In genomic region chr17:83514213-83514701, GRCm38 (mm10) we compare ENCODE assay signal across 8 mouse cellular contexts. TPM values are rescaled to one million over a fixed set of nuclear protein-coding genes. Genes with fewer than 3 reads are reported as not detected.
DNase-seq lines count a peak whose midpoint lies in the region; ATAC-seq lines count a peak whose summit lies in the region.

No protein-coding gene starts in this region.

- peak; percentile 89 for DNase-seq in MEL-GATA-1-ER (ENCODE audit: extremely low read depth, low read depth)
- DNase-seq in cerebellum, adult 8-10 months: peak; percentile 92
- DNase-seq in forelimb bud, embryonic 11.5 days (ENCODE audit: low read depth, low spot score): peak; percentile 91
- peak; percentile 85 for DNase-seq in layer of hippocampus, adult 9-10 months (ENCODE audit: low spot score)
- peak; percentile 82 for DNase-seq in ovary, postnatal 10 days (ENCODE audit: low spot score)
- DNase-seq in thymus, postnatal 10 days (ENCODE audit: low spot score in 2 of 2): peak; percentile 81 to 88

- H3K27me3 ChIP-seq in lung, embryonic 16.5 days (ENCODE audit: control insufficient read depth, insufficient read depth, low read depth, low read length): no peaks in the 10 kb centered on the region

- H3K36me3 ChIP-seq in lung, embryonic 16.5 days (ENCODE audit: control insufficient read depth, insufficient read depth, low read length): no peaks in the 10 kb centered on the region

- peak overlapping the region; percentile 93 for H3K4me3 ChIP-seq in lung, embryonic 16.5 days (ENCODE audit: low read length)

- ATAC-seq in hematopoietic stem cell, adult 5-6 weeks (replicated peaks in 1 of 2; ENCODE audit: insufficient read depth in 1 of 2, low FRiP score in 2 of 2, low TSS enrichment in 1 of 2, low read depth in 1 of 2, poor library complexity in 2 of 2, severe bottlenecking in 2 of 2): peak; percentile 93 to 98
- ATAC-seq in lung, embryonic 16.5 days (ENCODE audit: low read depth): peak; percentile 99

- no peaks in the 10 kb centered on the region for H3K9me3 ChIP-seq in lung, embryonic 16.5 days (ENCODE audit: control insufficient read depth, low read length)

- H3K9ac ChIP-seq in lung, embryonic 16.5 days (ENCODE audit: low read length): peak overlapping the region; percentile 86

- peak overlapping the region; percentile 87 for H3K4me2 ChIP-seq in lung, embryonic 16.5 days (ENCODE audit: low read depth, low read length)

- under 1% methylated on average over 33 of the region's 33 CpGs for whole genome bisulfite sequencing in lung, embryonic 16.5 days

- peak overlapping the region; percentile 81 for H3K27ac ChIP-seq in lung, embryonic 16.5 days (ENCODE audit: low read length)

- peaks cover 14% of the 10 kb centered on the region for H3K4me1 ChIP-seq in lung, embryonic 16.5 days (replicated peaks; ENCODE audit: control insufficient read depth, insufficient read depth, low read length)

RNA-seq across cellular contexts. Expression of gene Cox7a2l, which starts 2.9 kb away (rescaled TPM):
- total RNA-seq in hematopoietic stem cell, adult 5-6 weeks (2017): 243 and 458 TPM in 2 replicates
- polyA plus RNA-seq in lung, embryonic 16.5 days (2015; fragmentation: Nextera tagmentation; extraction: Ambion mirVana): 180 and 187 TPM in 2 replicates

Comparison
In these comparisons a context has a peak if more than half of its experiments do, and no peak if none do; other contexts are left out.
1. Peak in every context shown above with its lines: DNase-seq, ATAC-seq, H3K4me3 ChIP-seq and H3K27ac ChIP-seq.